Mouse (Mus musculus) neutrophil, adult 83 days (primary cell): Measurements from ENCODE around the gene 1700022I11Rik. TPM values are rescaled to one million over a fixed set of nuclear protein-coding genes. Genes with fewer than 3 reads are reported as not detected.

Experiments
- total RNA-seq, 2 experiments: library from RNA; stranded (reverse); gene quantifications; one replicate each; pipeline ENCODE4 v1.2.4; 2023

Gene 1700022I11Rik
- not detected for total RNA-seq

DNA sequence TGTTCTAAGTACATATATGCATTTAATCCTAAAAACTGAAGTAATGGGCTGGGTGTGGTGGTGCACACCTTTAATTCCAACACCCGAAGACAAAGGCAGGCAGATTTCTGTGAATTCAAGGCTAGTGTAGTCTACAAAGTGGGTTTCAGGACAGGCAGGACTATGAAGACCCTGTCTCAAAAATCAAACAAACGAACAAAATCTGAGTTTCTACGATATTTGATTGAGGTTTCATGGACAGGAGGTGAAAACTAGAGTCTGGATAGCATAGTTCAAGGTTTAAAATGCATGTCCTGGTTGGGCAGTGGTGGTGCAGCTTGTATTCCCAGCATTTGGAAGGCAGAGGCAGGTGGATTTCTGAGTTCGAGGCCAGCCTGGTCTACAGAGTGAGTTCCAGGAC, at the start of gene 1700022I11Rik:
Gene 1700022I11Rik (plus strand): TSS at position 301 of the 400 bp plus-strand sequence.

DNA sequence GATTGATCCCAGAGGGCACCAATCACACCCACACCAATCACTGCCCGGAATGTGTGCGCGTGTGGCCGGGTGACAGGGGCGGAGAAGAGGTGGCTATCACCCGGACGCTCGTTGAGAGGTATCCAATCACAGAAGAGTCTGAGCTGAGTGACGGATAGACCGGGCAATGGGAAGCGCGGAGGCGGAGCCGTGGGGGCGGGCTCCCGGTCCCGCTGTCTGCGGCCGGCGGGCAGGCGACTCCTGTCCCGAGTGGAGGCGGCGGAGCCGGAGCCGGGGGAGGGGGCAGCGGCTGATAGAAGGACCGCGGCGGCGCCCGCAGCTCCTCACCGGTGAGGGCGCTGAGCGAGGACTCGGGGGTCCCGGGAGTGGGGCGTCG, 19.7 kb upstream of the 1700022I11Rik start, which contains the start of gene Dnajb5:
Gene Dnajb5 (plus strand): TSS at position 139 of the 376 bp plus-strand sequence.

DNA sequence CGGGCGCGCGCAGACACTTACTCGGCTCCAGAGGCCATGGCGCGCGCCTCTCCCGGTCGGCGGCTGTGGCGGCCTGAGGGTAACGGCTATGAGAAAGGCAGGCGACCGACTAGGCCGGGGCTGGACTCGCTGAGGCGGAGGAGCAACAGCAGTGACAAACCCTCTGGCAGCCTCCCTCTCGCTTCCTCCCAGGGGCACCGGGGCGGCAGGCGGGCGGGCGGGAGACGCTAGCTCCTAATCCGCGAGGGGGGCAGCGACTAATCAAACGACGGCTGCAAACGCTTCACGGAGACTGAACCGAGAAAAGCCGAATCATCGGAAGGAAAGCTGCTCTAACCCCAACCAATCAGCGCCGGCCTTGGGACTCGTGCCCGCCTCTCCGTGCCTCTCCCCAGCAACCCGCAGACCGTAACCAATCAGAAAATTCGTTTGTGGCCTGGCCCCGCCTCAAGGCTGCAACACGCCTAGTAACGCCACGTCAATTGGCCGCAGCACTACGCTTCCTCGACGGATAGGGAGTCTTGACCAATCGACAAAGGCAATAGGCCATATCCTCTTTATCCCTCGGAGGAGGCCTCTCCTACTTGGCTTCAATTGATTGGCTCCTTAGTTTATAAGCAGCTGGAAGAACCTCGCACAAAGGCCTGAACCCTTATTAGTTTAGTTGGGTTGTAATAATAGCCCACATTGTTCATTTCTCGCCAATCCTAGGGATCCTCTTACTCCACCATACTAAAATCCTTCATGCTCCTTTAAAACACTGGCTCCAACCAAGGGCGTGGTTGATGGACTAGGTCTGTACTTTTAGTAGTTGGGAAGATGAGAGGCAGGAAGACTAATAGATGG, 31.0 kb downstream of the 1700022I11Rik start, which contains the start of gene Vcp:
Gene Vcp (minus strand): TSS at position 367 of the 846 bp plus-strand sequence.

DNA sequence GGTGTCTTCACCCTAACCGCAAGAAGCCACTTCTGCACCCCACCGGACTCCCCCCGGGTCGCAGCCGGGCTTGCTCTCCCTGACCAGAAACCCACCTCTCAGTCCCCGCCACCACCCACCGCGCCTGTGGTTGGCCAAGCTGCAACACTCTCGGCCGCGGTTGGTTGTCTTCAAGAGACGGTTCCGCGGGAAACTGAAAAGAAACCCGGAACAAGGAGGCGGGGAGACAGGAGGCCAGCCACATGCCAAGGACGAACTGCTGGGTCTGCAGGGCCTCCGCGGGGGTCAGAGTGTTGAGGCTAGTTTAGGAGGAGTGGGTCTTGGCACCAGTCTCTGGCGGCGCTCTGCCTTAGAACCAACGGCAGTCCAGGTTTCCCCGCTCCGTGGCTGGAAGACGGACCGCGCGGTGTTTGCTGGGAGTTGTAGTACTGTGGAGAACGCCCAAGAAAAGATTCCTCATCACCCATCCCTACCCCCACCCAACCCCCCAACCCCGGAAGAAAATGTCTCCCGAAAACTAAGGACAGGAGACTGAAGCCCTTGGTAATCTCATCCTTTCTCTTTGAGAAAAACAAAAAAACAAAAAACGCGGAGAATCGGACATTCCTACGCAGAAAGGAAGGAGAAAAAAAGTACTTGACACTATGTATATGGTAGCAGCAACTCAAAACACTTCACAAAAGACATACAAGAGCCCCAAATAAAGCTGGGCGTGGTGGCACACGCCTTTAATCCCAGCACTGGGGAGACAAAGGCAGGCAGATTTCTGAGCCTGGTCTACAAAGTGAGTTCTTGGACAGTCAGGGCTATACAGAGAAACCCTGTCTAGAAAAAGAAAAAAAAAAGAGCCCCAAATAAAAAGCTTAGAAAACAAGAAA, 41.0 kb downstream of the 1700022I11Rik start, which contains the start of gene Fancg:
Gene Fancg (minus strand): TSS at position 346 of the 878 bp plus-strand sequence.

DNA sequence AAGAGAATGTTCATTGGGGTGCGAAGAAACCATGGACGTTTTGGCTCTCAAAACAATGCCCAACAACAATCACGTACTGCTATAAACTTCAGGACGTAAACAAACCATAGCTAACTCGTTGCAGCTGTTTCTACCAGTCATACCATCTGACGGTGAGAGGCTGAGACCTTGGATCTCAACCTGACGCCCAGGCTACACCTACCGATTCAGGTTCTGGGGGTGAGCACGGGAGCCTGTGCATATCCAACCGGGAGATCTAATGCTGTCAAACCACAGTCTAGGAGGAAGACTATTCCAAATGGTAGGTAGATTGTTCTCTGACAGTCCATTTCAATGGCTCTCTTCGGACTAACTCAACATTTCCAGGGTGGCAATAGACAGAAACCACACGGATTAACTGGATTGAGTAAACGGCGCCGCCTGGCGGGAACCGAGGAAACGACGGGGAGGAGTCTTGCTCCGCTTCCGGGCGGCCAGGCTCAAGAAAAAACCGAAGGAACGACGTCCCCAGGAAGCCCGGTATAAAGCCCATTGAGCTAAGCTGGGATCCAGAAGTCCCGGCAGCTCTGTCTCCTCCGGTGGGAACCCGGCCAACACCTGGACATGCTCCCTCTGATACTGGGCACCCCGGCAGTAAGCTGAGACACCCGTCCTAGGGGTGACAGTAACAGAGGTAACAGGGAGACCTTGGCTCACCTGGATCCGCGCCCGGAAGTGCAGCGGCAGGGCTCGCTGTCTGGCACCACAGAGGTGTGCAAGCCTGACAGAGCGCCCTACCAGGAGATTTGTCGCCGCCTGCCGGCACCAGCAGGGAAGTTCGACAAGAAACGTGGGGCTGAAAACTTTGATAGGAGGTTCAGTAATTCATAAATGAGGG, 55.9 kb downstream of the 1700022I11Rik start, which contains the start of gene Pigo:
Gene Pigo (minus strand): TSS at position 736 of the 877 bp plus-strand sequence.

DNA sequence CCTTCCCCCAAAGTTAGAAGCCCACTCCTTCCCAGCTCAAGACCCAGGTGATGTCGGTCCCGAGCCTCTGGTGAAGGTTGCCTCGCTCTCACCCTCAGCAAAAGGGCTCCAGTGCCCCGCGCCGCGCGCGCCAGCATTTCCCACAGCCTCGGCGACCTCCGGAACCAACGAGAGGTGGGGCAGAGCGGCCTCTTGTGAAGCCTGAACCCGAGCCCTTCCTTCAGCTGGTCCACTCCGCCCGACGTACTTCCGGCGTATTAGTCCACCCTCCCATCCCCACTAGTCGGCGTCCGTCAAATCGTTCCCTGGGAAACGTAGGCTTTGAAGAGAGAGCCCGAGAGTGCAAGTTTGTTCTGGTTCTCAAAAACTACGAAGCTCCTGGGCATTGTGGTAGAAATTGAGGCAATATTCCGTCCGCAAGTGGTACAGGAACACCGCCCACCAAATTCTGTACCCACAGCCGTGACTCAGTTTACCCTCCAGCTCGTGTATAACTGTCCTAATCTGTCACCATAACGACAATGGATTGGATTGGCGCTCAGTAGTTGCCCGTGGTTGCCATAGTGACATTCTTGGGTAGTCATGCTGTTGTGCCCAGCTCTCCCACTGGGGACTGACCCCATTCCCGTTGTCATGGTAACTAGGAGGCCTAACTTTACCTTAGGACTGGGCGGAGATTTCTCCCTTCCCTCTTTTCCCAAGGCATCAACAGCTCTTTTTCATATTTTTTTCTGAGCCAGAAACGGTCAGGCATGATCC, 62.0 kb downstream of the 1700022I11Rik start, which contains the start of gene Stoml2:
Gene Stoml2 (minus strand): TSS at position 474 of the 759 bp plus-strand sequence.

Other genes with a start within 250 kb of the 1700022I11Rik start
- gene 4930578G10Rik, start 234.1 kb upstream of the 1700022I11Rik start, total RNA-seq: not detected
- gene Ccl19, start 213.0 kb upstream of the 1700022I11Rik start, total RNA-seq: not detected
- gene Ccl21a, start 195.6 kb upstream of the 1700022I11Rik start, total RNA-seq: not detected
- not detected for gene Fam205a1, start 115.7 kb upstream of the 1700022I11Rik start, total RNA-seq
- gene Gm12394, start 112.8 kb upstream of the 1700022I11Rik start, total RNA-seq: not detected
- not detected for gene Fam205c, start 95.4 kb upstream of the 1700022I11Rik start, total RNA-seq
- gene Phf24, start 52.9 kb upstream of the 1700022I11Rik start, total RNA-seq: not detected
- 1 to 10 TPM; 4.1 to 5.1 TPM for gene Dnajb5, start 19.8 kb upstream of the 1700022I11Rik start, total RNA-seq
- gene Vcp, start 30.9 kb downstream of the 1700022I11Rik start, total RNA-seq: 100 to 1,000 TPM in 1 of 2 experiments, 10 to 100 TPM in 1; 97.1 to 107 TPM
- 10 to 100 TPM; 18.4 to 28.1 TPM for gene Fancg, start 40.9 kb downstream of the 1700022I11Rik start, total RNA-seq
- 10 to 100 TPM; 13.7 to 16.0 TPM for gene Pigo, start 56.2 kb downstream of the 1700022I11Rik start, total RNA-seq
- 10 to 100 TPM; 49.0 to 52.8 TPM for gene Stoml2, start 62.1 kb downstream of the 1700022I11Rik start, total RNA-seq
- gene Fam214b, start 76.6 kb downstream of the 1700022I11Rik start, total RNA-seq: 10 to 100 TPM; 48.7 to 59.6 TPM
- under 1 TPM; 0.09 to 0.53 TPM for gene Unc13b, start 89.3 kb downstream of the 1700022I11Rik start, total RNA-seq